Mouse (Mus musculus) retina, embryonic 14.5 days (tissue): Measurements from ENCODE around the gene Srms.
"Not testable (repeated sequence)": the region's sequence is repeated elsewhere in the genome, so short reads cannot be mapped to it uniquely, and the experiment has no call there.

Experiments
- DNase-seq: peaks from one replicate; pipeline ENCODE4 v3.0.0-alpha.2; 2015; ENCODE audit warnings: low spot score

Srms gene

GRCm38 (mm10) chr2:181219538-181220216, 6.7 kb upstream of the Srms start, which contains the start of gene Fndc11:
TSS of gene Fndc11 (plus strand) at chr2:181220013.
- DNase-seq = peak; percentile 69

DNA sequence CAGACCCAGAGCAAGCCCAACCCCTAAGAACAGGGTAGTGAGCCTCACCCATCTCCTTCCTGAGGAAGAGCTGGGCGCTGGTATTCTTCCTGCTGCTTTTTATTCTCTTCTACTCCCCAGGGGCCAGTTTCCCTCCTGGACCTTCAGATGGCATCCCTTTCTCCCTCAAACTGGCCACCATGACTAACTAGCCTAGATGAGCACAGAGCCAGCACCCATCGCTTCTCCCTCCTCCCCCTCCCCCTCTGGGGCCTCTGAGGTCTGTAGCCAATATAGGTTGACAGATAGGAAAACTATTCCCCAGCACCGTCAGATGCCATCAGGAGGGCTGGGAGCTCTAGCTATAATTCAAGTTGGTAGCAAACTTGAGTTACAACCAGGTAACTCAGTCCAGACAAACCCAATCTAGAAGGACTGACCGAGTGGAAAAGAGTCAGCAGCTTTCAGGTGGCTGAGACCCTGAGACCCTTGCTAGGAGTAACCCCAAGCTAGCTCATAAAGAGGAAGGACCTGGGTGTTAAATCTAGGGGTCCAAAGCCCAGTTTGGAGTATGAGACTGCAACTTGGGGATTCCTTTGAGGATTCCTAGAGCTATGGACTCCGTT, 6.0 kb upstream of the Srms start:
- DNase-seq = no peak

DNA sequence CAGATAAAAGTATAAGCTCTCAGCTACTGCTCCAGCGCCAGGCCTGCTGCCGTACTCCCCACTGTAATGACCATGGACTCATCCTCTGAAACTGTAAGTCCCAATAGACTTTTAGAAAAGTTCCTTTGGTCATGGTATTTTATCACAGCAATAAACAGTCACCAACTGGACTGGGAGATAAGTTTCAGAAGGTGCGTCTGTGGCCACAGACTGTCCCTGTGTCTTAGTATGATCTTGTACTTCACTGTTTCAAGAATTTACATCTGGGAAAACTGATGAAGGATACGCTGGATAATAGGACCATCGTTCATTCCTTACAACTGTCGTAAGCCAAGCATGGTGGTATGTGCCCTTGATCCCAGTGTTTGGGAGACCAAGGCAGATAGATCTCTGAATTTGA, 3.1 kb upstream of the Srms start:
- DNase-seq = no peak

DNA sequence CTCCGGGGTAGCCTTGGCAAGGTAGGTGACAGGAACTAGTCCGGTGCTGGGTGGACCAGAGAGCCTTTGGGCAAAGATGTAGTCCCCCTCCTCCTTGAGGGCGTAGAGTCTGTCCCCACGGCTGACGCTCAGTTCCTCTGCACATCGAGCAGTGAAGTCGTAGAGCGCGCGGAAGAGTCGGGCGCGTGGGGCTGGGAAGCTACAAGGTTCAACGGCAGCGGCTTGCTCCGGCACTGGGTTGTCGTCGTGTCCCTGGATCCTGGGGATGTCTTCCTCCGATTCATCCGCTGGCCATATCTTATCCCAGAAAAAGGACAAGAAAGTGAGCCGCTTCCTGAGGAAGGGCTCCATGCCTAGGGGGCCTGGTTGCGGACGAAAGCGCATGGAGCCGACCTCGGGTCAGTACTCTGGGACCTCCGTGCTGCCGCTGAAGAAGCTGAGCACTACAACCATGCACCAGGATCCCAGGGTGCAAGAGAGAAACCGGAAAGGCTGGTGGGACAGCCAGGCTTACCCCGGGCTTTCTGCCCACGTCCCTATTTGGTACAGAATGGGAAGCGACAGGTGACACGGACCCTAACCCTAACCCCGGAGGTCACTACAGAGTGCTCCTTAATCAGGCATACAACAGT, 480 bp downstream of the Srms start:
- DNase-seq = no peak

- DNase-seq = no peak
Observed at GRCm38 (mm10) chr2:181206118-181206517, 6.9 kb downstream of the Srms start.

DNA sequence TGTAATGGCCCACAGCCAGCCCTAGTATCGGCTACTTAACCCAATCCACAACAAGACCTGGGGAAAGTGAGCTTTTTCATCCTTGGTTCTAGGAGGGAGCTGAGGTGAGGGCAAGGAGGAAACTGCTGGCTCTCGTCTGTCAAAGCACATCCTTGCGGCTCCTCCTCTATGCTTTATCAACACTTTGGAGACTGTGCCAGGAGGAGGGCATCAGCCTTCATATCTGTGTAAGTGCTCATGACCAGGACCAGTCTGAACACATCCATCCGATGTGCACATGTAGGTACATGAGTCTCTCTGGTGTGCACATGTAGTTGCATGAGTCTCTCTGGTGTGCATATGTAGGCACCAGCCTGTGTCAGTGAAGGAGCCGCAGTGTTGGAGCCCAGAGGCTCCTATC, 7.3 kb downstream of the Srms start:
- DNase-seq = no peak

DNA sequence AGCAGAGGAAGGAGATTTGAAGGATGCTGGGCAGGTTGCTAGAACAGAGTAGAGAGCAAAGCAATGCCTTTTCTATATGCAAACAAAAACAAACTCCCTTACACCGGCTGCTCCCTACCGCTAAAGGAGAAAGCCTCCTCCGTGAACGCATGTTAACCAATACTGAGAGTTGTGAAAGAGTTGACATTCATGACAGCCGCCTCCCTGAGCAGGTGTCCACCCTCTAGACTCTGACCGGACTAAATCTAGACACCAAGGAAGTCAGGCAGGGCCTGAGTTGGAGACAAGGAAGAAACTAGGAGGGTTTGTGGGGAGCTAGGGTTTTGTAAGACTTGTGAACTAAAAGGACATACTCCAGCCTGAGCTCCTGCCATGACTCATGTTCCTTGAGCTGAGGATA, 10.1 kb downstream of the Srms start:
- no peak for DNase-seq

- DNase-seq = no peak
Observed at GRCm38 (mm10) chr2:181202422-181202821, 10.6 kb downstream of the Srms start, which contains the start of gene Ptk6. TSS of gene Ptk6 (minus strand) at chr2:181202789.

DNA sequence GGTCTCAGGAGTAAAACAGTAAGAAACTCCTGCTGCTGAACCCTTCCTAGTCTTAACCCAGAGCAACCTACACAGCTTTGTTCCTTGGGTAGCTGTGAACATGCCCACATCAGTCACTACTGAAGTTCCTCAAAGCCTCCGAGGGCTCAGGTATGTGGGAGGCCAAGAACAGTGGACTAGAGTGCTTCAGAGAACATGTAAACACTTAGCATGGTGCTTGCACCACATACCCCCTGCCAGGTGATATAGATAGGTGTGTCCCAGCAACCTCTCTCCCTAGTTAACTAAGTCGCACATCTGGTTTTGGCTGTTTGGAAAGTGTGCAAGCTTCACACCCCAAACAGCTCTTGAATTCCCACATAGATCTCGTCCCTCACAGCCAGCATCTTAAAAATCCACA, 11.4 kb downstream of the Srms start:
- DNase-seq = no peak

- DNase-seq = no peak
Observed at GRCm38 (mm10) chr2:181196628-181197300, 16.2 kb downstream of the Srms start.

DNA sequence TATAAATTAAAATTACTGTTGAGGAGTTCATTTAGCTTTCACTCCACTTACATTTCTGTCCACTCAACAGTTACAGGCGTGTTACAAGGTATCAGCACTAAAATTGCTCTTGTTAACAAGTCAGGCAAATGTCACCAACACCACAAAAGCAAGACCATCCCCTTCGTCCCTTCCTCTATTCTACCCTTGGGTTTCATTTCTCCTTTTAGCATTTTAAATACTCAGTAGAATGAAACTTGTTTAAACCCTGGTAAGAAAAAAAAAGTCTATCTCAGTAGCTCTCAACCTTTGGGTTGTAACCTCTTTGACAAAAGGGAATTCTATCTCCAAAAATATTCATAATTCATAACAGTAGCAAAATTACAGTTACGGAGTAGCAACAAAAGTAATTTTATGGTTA, 19.9 kb downstream of the Srms start:
- DNase-seq = no peak

- DNase-seq = no peak
Observed at GRCm38 (mm10) chr2:181191936-181192335, 21.0 kb downstream of the Srms start.

- not testable (repeated sequence) for DNase-seq
Observed at GRCm38 (mm10) chr2:181191385-181191784, 21.6 kb downstream of the Srms start.

GRCm38 (mm10) chr2:181189321-181189720, 23.7 kb downstream of the Srms start:
- no peak for DNase-seq

GRCm38 (mm10) chr2:181188681-181189080, 24.3 kb downstream of the Srms start:
- no peak for DNase-seq

DNA sequence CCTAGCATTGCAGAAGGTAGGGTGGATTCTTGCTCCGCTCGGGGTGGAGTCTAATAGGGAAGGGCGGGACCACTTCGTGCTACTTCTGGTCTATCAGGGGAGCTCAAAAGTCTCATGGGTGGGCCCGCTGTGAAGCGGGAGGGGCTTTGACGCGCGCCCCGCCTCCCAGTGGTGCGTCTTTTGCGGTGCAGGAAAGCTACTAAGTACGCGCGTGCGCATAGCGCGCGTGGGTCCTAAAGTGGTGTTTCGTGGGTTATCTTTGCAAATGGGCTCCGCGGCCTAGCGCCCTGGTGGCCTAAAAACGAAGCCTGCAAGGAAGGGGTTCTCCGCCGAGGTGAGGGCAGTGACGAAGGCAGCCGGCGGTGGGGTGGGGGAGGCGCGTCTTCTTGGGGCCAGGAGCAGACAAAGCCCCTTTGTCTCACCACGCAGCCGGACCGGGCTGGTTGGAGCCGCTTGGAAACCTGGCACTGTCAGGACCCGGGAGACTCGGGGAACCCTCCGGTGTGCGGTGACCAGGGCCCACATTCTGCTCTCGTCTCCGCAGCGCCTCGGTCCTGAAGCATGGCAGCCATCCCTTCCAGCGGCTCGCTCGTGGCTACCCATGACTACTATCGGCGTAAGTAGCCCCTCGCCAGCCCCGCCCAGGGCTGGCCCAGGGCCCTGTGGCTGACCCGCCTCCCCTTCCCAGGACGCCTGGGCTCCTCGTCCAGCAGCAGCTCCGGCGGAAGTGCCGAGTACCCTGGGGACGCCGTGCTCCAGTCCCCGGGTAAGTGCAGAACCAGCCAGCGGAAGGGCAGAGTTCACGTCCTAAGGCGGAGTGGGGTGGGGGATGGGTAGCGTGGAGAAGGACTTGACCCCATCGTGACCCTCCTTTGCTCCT, 25.6 kb downstream of the Srms start, which contains the start of gene Ppdpf:
TSS of gene Ppdpf (plus strand) at position 127 of the 880 bp plus-strand sequence.
- peak; percentile 83 for DNase-seq

GRCm38 (mm10) chr2:181186635-181187034, 26.4 kb downstream of the Srms start:
- DNase-seq = peak; percentile 94

DNA sequence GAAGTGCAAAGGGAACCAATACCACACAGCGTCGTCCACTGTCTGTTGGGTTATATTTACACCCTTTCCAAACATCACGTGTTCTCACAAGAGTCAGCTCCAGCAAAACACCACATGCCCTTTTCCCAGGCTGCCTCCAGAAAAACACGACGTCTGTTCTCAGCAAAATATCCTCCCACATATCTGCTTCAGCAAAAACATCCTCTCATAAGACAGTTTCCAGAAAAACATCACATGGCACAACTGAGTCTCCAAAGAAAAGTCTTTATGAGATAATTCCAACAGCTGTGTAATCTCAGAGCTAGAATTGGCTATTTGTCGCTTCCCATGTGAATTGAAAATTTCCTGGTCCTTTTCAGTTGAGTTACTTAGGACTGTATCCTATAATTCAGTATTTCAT, 32.1 kb downstream of the Srms start:
- DNase-seq = no peak

DNA sequence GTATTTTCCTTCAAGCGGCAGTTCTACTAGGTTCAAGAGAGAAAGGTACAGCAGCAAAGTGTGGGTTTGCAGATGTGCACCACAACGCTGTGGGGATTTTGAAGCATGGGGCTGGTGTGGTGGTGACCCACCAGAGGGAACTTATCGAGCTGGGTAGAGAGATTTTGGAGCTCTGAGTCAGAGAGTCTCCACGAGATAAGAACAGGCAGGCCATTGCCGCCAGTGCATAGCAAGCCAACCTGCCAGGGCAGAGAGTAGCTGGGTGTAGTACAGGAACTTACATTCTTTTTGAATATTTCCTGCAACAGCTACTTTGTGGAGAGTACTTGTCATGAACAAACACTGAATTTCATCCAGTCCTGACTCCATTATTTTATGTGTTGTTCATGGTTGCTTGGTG, 34.5 kb downstream of the Srms start:
- no peak for DNase-seq

- no peak for DNase-seq
Observed at GRCm38 (mm10) chr2:181178015-181178414, 35.0 kb downstream of the Srms start.

DNA sequence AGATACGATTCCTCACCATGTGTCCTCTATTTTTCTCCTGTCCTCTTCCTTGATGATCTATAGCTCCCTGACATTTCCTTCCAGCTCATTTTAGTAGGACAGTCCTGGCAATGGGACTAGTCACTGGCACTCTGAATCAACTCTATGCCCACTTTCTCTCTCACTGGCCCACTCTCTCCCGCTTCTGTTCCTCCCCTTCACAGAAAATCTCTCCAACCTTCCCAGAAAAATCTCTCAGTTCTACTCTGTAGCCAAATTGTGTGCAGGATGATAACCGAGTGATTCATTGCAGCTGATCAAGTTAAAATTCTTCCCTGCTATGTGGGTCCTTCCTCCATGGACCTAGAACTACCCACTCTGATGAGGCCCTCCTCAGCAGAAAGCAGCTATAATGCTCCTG, 38.3 kb downstream of the Srms start:
- DNase-seq = no peak

DNA sequence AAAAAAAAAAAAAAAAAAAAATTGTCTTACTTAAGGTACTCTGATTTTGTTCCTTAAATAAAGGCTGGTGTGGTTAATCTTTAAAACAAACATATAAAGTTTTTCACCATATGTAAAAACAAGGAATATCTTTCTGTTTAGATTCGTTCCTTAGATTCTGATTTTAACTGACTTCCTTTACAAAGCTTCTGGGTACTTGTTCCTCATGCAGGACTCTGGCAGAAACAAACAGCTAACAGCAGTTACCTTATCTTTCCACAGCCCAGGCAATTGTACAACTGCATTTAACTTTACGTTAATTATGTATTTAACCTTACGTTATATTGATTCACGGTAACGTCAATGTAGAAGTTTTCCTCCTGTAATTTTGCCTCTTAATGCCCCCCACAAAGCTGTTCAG, 46.5 kb downstream of the Srms start:
- no peak for DNase-seq
